Mouse (Mus musculus) megakaryocyte, adult 5-6 weeks (primary cell): ENCODE measurements around the gene Ndufs3. TPM values are rescaled to one million over a fixed set of nuclear protein-coding genes. Genes with fewer than 3 reads are reported as not detected.

Source experiments
- ATAC-seq: 2 replicates; pipeline ENCODE4 v1.8.0; 2016; ENCODE audit warnings: mild to moderate bottlenecking, inconsistent platforms; ENCODE audit not compliant: poor library complexity, severe bottlenecking
- total RNA-seq, 2 experiments: library from RNA; stranded (forward) in 1 of 2; stranded (reverse) in 1 of 2; fragments of 153-499, 151-499 nt in 1 of 2; fragments of 221-1000, 200-1000 nt in 1 of 2; gene quantifications; 2 replicates each; pipeline versions ENCODE4 v1.2.3 to v1.2.4; 2015 to 2017

Ndufs3 gene
- 113 and 119 TPM in 2 replicates for total RNA-seq (2015)
- 61.6 and 70.9 TPM in 2 replicates for total RNA-seq (2017)

DNA sequence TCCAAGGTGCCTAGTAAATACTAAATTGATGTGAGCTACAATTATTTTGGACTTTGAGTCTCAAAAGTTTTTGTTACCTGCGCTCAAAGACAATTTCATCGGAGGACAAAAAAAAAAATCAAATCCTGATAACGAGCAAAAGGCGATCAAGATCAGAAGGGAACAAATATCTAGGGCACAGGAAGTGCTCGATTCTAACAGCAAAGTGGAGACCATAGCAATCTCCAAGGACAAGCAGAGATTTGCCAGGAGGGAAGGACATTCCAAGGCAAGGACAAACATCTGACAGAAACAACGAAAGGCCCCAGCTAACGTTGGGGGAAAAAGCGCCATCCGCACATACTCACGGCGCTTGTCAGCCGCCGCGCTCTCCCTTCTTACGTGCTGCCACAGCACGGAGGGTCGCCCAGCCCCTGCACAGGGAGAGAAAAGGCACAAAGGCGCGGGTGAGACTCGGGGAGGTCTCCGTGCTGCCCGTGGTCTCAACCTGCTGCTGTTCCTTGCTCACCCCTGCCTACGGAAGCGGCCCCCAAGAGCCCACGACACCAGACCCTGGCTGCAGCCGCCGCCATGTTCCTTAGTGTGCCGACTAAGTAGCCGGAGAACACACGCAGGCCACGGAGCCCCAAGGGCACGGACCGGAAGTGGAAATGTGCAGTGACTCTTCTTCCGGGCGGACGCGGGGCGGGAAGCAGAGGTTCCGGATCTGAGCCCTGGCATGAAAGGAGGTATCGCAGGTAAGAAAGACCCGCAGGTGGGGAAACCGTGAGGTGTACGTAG lies at the start of gene Ndufs3, which contains the start of gene Kbtbd4:
Gene Ndufs3, minus strand, starts transcription at position 752 of the 780 bp plus-strand sequence.
Gene Kbtbd4, plus strand, starts transcription at position 665 of the 780 bp plus-strand sequence.
- ATAC-seq, result peak; percentile 99

DNA sequence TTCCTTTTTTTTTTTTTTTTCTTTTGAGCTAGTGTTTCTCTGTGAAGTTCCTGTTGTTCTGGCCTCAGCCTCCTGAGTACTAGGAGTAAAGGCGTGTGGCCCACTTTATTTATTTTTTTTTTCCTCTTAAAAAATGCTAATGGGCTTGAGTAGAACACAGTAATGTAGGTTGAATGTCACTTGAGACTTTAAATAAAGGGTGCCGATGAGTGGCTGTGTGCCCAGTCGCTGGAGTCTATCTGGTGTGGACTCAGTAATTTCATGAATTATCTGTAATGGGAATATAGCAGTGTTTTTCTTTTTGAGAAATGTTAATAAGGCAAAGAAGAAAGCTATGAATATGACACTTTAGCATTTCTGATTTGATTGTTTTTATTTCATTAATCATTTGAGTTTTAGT lies 48.8 kb upstream of the Ndufs3 start:
- ATAC-seq, result no peak

DNA sequence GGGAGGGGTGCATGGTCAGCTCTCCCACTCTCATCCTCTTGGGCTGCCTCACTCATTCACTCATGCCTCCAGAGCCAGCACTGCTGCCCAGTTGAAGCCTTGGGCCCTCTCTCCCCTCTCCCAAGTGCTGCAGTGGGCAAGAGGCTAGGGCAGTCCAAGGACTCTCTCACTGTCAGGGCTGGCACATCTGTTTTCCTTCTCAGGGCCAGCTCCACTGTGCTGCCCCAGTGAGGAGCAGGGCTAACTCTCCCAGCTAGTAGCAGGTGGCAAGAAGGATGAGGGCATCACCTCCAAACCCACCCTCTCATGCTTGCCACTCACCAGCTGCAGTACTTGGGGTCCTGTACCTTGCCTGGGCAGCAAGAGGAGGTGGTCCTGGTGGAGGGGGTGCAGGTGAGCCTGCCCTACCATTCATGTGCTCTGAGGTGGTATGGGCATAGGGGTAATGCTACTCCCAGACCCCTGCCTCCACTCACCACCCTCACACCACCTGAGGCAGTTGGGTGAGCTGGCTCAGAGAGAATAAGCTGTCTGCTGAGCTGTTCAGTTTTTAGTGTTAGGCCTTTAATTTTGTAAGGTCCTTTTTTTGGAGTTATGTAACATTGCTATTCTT lies 46.1 kb upstream of the Ndufs3 start:
- ATAC-seq, result no peak

DNA sequence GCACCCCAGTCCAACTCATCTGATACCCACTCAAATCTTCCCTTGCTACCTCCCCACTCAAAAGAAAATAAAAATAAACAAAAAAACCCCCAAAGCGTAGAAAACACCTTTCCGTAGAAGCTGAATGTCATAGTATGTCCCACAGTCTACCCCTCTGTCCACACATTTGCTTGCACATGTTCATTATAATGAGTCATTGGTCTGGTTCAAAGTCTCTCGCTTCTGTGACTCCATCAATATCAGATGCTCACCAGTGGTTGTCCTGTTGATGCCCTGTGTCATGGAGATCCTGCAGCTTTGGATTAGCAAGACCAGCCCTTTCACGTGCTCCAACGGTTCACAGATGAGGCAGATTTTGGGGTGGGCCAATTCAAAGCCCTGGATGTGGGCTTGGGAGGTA lies 45.5 kb upstream of the Ndufs3 start:
- ATAC-seq, result no peak

DNA sequence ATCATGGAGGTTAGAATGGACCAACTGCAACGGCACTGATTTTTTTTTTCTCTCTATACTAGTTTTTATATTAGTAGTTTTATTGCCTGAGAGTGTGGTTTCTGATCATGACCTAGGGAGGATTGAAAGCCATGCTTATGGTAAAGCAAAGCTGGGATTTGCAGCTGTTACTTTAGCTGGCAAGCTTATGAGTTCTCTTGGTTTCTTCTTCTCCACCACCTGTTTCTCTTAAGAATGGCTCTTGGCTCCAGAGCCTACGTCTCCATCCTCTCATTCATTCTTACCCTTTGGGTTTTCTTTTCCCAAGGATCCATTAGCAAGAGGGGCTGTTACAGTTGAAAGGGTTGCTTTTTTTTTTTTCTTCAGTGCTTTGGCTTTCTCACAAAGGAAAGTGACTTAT lies 37.1 kb upstream of the Ndufs3 start:
- no peak for ATAC-seq

DNA sequence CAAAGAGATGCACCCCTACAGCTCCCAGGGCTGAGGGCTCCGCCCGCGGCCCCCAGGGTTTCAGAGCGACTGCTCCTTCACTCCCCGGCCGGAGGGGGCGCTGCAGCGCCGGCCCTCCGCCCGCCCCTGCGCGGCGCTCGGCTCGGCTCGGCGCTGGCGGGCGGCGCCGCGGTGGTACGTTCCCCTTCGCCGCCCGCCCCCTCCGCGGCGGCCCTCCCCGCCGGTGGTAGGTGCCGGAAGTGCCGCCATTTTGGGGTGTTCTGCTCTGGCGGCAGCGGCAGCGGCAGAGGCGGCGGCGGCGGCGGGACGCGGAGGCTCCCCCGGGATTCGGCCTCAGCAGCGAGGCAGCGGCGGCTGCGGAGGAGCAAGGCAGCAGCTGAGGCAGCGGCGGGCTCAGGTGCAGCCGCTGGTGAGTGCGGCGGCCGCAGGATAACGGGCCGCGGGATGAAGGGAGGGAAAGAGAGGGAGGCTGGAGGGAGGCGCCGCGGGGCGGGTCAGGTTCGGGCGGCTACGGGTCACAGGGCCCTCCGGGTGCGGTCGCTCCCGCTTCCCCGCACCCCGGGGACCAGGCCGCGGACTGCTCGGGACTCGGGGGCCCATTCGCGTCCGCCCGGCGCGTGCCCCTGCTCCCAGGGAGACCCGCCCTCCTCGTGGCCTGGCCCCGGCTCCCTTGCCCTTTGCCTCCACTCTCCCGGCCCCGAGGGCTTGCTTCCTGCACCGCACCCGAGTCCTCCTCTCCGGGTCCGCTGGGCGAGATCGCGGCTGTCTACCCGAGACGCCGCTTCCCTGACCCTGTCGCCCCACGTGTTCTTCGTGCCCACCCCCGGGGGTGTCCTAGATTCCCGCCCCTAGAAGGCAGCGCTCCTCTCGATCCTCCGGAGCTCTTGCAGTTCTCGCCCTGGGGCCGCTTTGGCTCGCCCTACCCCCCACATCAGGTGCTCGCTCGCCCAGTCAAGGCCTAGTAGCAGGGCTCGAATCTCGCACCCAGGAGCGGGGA lies 35.9 kb upstream of the Ndufs3 start, which contains the start of gene Celf1:
Gene Celf1, plus strand, starts transcription at position 150 of the 997 bp plus-strand sequence.
- peak; percentile 93 for ATAC-seq

DNA sequence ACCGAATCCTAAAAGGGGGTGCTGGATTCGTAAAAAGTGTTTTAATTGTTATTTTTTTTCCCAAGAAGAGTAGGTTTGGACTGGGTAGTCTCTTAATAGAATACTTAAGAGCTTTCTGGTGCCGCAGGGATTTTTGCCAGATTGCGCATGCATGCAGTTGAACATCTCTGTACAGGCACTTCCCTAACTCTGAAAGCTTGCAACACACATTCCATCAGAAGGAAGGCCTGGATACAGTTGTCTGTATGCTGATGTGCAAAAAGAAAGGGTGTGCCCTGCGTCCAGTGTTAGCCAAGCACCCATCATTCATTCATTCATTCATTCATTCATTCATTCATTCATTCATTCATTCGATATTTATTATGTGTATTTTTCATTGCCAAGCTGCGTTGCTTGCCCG lies 35.1 kb upstream of the Ndufs3 start:
- peak; percentile 40 for ATAC-seq

DNA sequence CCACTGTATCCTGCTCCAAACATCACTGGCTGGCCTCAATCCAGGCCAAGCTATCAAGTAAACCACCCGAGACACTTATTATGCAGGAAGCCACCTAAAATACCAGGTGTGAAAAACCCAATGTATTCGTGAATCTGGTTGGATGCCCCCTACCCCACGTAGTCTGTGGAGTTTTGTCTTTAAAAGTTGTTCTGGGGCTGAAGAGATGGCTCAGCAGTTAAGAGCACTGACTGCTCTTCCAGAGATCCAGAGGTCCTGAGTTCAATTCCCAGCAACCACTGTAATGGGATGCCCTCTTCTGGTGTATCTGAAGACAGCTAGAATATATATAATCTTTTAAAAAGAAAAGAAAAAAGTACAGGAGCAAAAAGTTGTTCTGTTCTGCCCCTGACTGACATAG lies 33.7 kb upstream of the Ndufs3 start:
- ATAC-seq, result no peak

DNA sequence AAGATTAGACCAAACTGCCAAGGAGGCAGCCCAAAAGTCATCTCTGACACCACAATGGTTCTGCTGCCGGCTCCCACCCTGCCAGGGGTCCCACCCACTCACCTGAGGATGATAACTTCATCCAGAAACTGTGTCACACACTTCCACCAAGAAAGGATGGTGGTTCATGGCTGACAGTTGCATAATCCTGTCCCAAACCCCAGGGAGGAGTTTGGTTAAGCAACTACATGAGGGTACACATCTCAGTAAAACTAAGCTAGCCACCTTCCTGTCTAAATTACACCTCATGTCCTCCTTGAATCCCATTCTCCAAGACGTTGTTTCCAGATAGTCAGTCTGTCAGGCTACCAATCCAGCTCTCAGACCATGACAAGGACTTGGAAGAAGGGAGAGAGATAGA lies 27.6 kb upstream of the Ndufs3 start:
- no peak for ATAC-seq

DNA sequence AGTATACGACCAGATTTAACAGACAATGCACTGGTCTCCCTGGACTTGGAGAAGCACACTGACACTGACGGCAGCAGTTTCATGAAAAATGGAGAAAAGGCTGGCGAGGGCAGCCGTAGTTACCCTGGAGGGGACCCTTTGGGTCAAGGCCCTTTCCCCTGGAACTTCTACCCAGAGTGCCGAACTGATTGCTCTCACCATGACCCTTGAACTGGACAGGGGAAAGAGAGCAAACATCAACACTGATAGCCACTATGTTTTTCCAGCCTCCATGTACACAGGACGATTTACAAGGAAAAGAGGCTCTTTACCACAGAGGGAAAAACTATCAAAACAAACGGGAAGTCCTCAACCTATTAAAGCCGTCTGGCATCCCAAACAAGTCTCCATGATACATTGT lies 27.2 kb upstream of the Ndufs3 start:
- no peak for ATAC-seq

DNA sequence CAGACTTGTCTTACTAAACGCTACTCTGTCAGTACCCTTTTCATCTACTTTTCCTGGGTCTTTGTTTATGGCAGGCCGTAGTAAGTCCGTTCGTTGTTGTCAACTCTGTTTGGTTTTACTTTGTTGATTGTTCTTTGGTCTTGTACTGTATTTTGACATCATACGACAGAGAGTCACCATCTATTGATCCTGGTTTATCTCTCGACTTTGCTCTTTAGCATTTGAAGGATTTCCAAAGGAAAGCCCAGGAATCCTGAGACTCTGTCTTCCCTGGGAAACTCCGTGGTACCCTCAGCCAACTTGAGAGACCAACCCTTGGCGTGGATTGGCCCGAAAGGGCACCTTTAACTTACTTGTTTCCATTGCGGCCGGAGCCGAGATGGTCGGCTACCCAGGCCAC lies 23.9 kb upstream of the Ndufs3 start:
- ATAC-seq, result no peak

DNA sequence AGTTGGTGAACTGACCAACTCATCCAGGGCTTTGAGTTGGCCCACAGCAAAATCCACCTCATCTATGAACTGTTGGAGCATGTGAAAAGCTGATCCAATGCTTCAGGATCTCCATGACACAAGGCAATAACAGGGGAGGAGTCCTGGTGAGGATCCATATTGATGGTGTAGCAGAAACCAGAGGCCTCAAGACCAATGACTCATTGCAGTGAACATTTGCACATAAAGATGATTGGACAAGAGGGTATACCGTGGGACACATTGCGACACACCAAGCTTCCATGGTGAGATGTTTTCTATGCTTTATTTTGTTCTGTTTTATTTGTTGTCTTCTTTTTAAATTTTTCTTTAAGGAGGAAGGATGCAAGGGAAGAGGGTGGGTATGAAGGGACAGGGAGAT lies 18.0 kb upstream of the Ndufs3 start:
- ATAC-seq, result no peak

DNA sequence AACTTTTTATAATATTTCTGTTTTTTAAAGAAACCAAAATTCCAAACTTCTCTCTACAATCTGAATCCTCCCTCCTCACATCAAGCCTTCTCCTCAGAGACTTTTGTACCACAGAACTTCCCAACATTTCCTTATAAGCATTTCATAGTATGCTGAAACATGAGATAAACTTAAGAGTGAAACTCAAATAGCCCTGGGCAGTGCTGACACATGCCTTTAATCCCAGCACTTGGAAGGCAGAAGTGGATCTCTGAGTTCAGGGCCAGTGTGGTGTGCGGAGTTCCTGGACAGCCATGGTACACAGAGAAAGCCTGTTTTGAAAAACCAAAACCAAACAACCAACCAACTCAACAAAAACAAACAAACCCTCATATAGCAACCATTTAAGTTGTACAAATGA lies 16.6 kb upstream of the Ndufs3 start:
- ATAC-seq, result no peak

DNA sequence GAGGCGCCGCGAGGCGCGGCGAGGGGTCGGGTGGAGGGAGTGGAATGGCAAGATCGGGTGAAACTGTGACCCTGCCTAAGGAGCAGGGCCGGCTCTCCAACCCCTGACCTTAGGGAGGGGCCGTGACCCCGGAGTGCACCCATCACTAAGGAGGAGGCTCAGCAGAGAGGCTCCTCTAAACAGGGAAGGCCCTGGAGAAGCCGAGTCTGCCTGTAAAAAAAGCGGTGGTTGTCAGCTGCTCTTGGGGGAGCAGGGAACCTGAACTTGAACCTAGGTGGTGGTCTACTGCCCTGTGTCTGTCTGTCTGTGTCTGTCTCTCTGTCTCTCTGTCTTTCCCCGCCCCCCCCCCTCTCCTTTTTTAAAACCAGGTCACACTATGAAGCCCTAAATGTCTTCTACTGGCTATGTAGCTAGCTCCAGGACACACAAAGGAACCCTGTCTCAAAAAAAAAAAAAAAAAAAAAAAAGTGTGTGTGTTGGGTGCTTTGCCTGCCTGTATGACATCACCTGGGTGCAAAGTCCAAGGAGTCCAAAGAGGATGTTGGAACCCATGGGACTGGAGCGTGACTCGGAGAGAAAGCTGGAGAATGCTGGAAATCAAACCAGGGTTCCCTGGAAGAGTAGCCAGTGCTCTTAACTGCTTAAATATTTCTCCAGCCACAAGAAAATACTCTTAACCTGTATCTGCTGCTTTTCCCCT lies 13.5 kb upstream of the Ndufs3 start:
- peak; percentile 59; the same call in 1 of the 2 replicates for ATAC-seq

DNA sequence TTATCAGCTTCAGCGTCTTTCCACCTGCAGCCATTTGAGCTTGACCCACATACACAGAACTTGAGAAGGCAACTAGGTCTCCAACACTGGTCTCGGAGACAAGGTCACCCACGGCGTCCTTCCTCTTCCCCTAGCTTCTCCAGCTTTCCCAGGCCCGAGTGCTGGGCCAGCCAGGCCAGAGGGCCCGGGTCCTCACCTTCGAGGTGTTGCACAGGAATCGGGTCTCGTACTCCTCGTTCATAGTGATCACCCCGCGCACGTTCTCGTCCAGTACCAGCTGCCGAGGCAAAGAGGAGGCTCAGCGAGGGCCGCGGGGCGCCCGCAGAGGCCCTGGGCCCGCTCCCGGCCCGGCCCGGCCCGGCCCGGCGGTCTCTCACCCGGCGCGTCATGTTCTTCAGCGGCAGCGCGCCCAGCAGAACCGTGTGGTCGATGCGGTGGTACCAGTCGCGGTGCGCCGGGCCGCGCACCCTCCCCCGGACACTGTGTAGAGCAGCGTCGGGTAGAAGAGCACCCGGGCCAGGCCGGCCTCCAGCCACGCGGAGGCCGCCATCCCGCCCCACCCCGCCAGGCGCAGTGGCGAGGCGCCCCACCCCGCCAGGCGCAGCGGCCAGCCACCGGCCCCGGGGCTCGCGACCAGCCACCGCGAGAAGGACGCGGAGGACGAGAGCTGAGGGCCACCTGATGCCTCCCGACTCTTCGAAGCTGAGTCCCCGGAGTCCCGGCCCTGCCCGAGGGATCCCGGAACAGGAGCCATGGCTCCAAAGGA lies 12.8 kb upstream of the Ndufs3 start:
- peak; percentile 84 for ATAC-seq

DNA sequence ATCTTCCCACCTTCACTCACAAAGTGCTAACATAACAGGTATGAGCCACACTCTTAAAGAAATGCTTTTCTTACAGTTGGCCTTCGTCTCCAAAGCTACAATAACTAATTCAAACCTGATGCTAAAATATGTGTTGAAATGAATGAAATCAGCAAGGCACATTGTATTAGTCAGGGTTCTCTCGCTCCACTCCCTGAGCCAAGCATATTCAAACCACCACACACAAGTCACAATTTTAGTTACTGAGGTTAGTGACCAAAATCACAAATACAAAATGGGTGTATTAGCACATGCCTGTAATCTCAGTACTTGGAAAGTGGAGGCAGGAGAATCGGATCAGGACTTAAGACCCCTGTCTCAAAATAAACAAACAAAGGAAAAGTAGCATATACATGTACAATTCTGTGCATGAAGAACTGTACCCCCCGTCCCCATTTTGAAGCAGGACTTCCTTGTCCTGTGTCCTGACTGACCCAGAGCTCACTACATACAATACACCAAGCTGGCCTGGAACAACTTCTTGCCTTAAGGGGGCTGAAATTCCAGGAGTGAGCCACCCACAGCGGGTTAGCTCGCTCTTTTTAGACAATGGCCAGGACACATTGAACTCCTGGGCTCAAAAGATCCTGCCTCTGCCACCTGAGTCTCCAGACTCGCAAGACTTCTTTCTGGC lies 12.1 kb upstream of the Ndufs3 start:
- no peak; the same call in 1 of the 2 replicates for ATAC-seq

DNA sequence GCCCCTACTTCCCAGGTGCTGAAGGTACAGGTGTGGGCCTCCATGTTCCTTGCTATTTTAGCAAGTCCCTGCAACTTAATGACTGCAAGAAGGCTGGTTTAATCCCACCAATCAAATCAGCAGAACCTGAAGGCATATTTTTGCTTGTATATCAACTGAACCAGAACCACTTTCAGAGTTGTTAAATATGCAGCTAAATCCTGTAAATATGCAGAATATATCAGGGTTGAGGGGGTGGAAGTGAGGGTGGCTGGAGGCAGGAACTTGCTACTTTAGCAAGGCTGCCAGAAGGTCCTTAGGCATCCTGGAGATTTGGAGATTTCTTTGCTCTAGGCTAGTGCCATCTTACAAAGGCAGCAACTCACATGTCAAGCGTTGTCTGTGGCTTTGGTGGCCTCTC lies 10.9 kb upstream of the Ndufs3 start:
- no peak for ATAC-seq

DNA sequence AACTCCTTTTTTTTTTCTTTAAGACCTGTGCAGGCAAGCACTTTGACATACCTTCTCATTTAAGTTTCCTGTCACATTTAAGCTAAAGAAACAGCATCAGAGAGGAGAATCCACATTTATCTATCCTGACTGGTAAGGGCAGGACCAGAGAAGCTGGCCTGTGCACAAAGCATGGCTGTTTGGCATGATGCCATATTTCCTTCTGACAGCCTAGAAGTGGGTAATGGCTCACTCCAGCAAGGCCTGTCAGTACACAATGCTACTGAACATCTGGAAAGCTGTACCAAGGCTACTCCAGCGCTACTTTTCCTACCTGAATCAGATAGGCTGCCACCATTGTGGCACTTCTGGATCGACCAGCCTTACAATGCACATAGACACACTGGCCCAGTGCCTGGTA lies 9.0 kb upstream of the Ndufs3 start:
- ATAC-seq, result no peak

DNA sequence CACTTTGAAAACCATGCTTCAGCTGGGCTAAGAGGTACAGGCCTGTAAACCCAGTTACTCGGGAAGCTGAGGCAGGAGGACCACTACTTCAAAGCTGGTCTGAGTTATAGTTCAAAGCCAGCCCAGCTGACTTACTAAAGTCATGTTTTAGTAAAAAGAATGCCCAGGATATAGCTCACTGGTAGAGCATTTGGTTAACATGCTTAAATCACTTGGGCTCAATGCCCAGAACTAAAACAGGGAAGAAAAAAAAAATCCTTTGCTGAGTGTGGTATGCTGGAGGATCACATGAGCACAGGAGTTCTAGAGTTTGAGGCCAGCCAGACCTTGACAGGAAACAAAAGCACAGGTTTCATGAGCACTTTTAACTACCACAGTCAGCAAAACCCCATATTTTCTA lies 7.0 kb upstream of the Ndufs3 start:
- no peak for ATAC-seq
